Mouse (Mus musculus) embryonic fibroblast, embryonic 13.5 days (primary cell): ENCODE results near the gene Chd8.

Experiments
- CTCF ChIP-seq: IDR thresholded peaks from 2 replicates; pipeline ENCODE4 v1.5.1; 2011; ENCODE audit warnings: mild to moderate bottlenecking, control low read depth, low read length, moderate library complexity, borderline replicate concordance; ENCODE audit not compliant: insufficient read depth
- POLR2A ChIP-seq: IDR thresholded peaks from 2 replicates; pipeline ENCODE4 v1.6.1; 2011; ENCODE audit warnings: low read depth, mild to moderate bottlenecking, control low read depth, low read length, moderate library complexity

DNA sequence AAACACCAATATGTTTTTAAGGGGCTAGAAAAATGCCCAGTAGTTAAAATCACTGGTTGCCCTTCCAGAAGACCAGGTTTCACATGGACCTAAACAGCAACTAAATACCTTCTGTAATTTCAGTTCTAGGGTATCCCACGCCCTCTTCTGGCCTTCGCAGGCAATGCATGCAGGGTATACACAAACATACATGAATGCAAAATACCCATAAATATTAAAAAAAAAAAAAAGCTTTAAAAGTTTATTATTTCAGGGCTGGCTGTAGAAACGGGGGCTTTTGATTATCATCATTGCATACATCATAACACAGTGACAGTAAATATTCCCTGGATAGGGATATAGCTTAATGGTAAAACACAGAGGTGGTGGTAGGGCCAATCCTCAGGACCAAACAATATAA, 61.9 kb downstream of the Chd8 start:
- no peak for TF ChIP-seq POLR2A
- TF ChIP-seq CTCF: 0 out of 2 replicates have a peak, but pooled peaks have one; percentile 7
